Mouse (Mus musculus) liver, embryonic 12.5 days (tissue): ENCODE measurements around the gene Cytl1. TPM values are rescaled to one million over a fixed set of nuclear protein-coding genes. Genes with fewer than 3 reads are reported as not detected.
A peak's percentile ranks its signal among the peaks of the same experiment; 100 is the strongest.

Experiments used
- ATAC-seq: fragments of 200-750 bp; cut with Nextera tagmentation; 2 replicates; pipeline ENCODE4 v1.8.0; 2017; ENCODE audit warnings: moderate number of reproducible peaks, mild to moderate bottlenecking, moderate library complexity
- H3K27ac ChIP-seq: fragments of 300-500 bp; sonication (generic); 2 replicates; pipeline ENCODE4 v1.5.1; 2016; ENCODE audit warnings: mild to moderate bottlenecking
- H3K27me3 ChIP-seq: fragments of 300-500 bp; sonication (generic); replicated peaks from 2 replicates; pipeline ENCODE4 v1.6.1; 2016; ENCODE audit warnings: mild to moderate bottlenecking, moderate library complexity
- H3K36me3 ChIP-seq: fragments of 300-500 bp; sonication (generic); 2 replicates; pipeline ENCODE4 v1.6.1; 2016; ENCODE audit warnings: mild to moderate bottlenecking, moderate library complexity
- H3K4me1 ChIP-seq: fragments of 300-500 bp; sonication (generic); 2 replicates; pipeline ENCODE4 v1.6.1; 2016
- H3K4me2 ChIP-seq: fragments of 300-500 bp; sonication (generic); 2 replicates; pipeline ENCODE4 v1.6.1; 2016; ENCODE audit warnings: mild to moderate bottlenecking, moderate library complexity
- H3K4me3 ChIP-seq: fragments of 300-500 bp; sonication (generic); 2 replicates; pipeline ENCODE4 v1.5.1; 2016; ENCODE audit warnings: mild to moderate bottlenecking, moderate library complexity
- H3K9ac ChIP-seq: fragments of 300-500 bp; sonication (generic); 2 replicates; pipeline ENCODE4 v1.6.1; 2016; ENCODE audit warnings: mild to moderate bottlenecking, moderate library complexity
- H3K9me3 ChIP-seq: fragments of 300-500 bp; sonication (generic); replicated peaks from 2 replicates; pipeline ENCODE4 v1.6.1; 2016; ENCODE audit warnings: mild to moderate bottlenecking, moderate library complexity
- WGBS: fragments of 180-500 bp; shearing (Covaris S2); methylation state at CpG from one replicate; pipeline ENCODE4 v1.1.7; 2016; ENCODE audit not compliant: insufficient replicate concordance; 5-methylcytosine and 5-hydroxymethylcytosine counted together
- polyA plus RNA-seq: library from polyadenylated mRNA; unstranded; fragments of >200 nt; fragmentation: Nextera tagmentation; extraction: Ambion mirVana; gene quantifications from 2 replicates; pipeline ENCODE4 v1.2.1, GENCODE M21; 2016

Gene Cytl1
- not detected in 2 replicates for polyA plus RNA-seq

GRCm38 (mm10) chr5:37735224-37735623, at the start of gene Cytl1:
Gene Cytl1, plus strand, starts transcription at chr5:37735519.
- H3K27ac ChIP-seq, result no peak within 1 kb of the TSS
- H3K27me3 ChIP-seq, result no peaks in the 10 kb centered on the region
- no peak within 1 kb of the TSS for H3K4me2 ChIP-seq
- H3K4me3 ChIP-seq, result no peak within 1 kb of the TSS
- WGBS, result 42% methylated on average over 5 of the region's 5 CpGs
- no peaks in the 10 kb centered on the region for H3K4me1 ChIP-seq
- no peak for ATAC-seq
- no peaks in the 10 kb centered on the region for H3K36me3 ChIP-seq
- H3K9ac ChIP-seq, result no peak within 1 kb of the TSS
- no peaks in the 10 kb centered on the region for H3K9me3 ChIP-seq

- Histone ChIP-seq H3K9ac (no peak overlapping the region), H3K36me3 (no peaks in the 10 kb centered on the region), H3K27ac (no peak overlapping the region), H3K27me3 (no peaks in the 10 kb centered on the region), H3K4me1 (no peaks in the 10 kb centered on the region), H3K4me3 (no peak overlapping the region), H3K4me2 (no peak overlapping the region), H3K9me3 (0 out of 2 replicates have a peak, but pooled peaks cover 5% of the 10 kb centered on the region)
- no peak for ATAC-seq
- 64% methylated on average over 3 of the region's 3 CpGs for WGBS
Observed at GRCm38 (mm10) chr5:37692759-37693158, 42.6 kb upstream of the Cytl1 start.

GRCm38 (mm10) chr5:37695773-37696172, 39.5 kb upstream of the Cytl1 start:
- Histone ChIP-seq H3K4me1 (no peaks in the 10 kb centered on the region), H3K4me3 (no peak overlapping the region), H3K27ac (no peak overlapping the region), H3K4me2 (no peak overlapping the region), H3K27me3 (no peaks in the 10 kb centered on the region), H3K9ac (no peak overlapping the region), H3K9me3 (0 out of 2 replicates have a peak, but pooled peaks cover 5% of the 10 kb centered on the region), H3K36me3 (no peaks in the 10 kb centered on the region)
- no peak for ATAC-seq
- WGBS, result 51% methylated on average over 4 of the region's 4 CpGs

GRCm38 (mm10) chr5:37697286-37697685, 38.0 kb upstream of the Cytl1 start:
- H3K27ac ChIP-seq, result no peak overlapping the region
- H3K36me3 ChIP-seq, result no peaks in the 10 kb centered on the region
- no peak for ATAC-seq
- H3K9ac ChIP-seq, result no peak overlapping the region
- no peak overlapping the region for H3K4me2 ChIP-seq
- H3K27me3 ChIP-seq, result no peaks in the 10 kb centered on the region
- 68% methylated on average over 7 of the region's 7 CpGs for WGBS
- H3K9me3 ChIP-seq, result no peaks in the 10 kb centered on the region
- H3K4me3 ChIP-seq, result no peak overlapping the region
- H3K4me1 ChIP-seq, result no peaks in the 10 kb centered on the region

GRCm38 (mm10) chr5:37699757-37700156, 35.6 kb upstream of the Cytl1 start:
- Histone ChIP-seq H3K36me3 (no peaks in the 10 kb centered on the region), H3K4me3 (no peak overlapping the region), H3K27ac (no peak overlapping the region), H3K9me3 (no peaks in the 10 kb centered on the region), H3K27me3 (no peaks in the 10 kb centered on the region), H3K4me2 (no peak overlapping the region), H3K4me1 (no peaks in the 10 kb centered on the region), H3K9ac (no peak overlapping the region)
- WGBS, result 68% methylated on average over 12 of the region's 12 CpGs
- ATAC-seq, result no peak

GRCm38 (mm10) chr5:37704962-37705361, 30.4 kb upstream of the Cytl1 start:
- ATAC-seq, result no peak
- no peak overlapping the region for H3K4me2 ChIP-seq
- H3K27me3 ChIP-seq, result no peaks in the 10 kb centered on the region
- 0 out of 2 replicates have a peak, but pooled peaks cover 7% of the 10 kb centered on the region for H3K9me3 ChIP-seq
- H3K4me1 ChIP-seq, result no peaks in the 10 kb centered on the region
- H3K9ac ChIP-seq, result no peak overlapping the region
- 52% methylated on average over 2 of the region's 2 CpGs for WGBS
- no peaks in the 10 kb centered on the region for H3K36me3 ChIP-seq
- H3K4me3 ChIP-seq, result no peak overlapping the region
- no peak overlapping the region for H3K27ac ChIP-seq

GRCm38 (mm10) chr5:37708124-37708523, 27.2 kb upstream of the Cytl1 start:
- Histone ChIP-seq H3K4me1 (no peaks in the 10 kb centered on the region), H3K4me3 (no peak overlapping the region), H3K27me3 (no peaks in the 10 kb centered on the region), H3K9me3 (0 out of 2 replicates have a peak, but pooled peaks cover 11% of the 10 kb centered on the region), H3K4me2 (no peak overlapping the region), H3K36me3 (no peaks in the 10 kb centered on the region), H3K27ac (no peak overlapping the region), H3K9ac (no peak overlapping the region)
- no peak for ATAC-seq
- WGBS, result 50% methylated on average over 3 of the region's 3 CpGs

GRCm38 (mm10) chr5:37709257-37709904, 25.9 kb upstream of the Cytl1 start:
- Histone ChIP-seq H3K4me3 (no peak overlapping the region), H3K36me3 (no peaks in the 10 kb centered on the region), H3K9ac (no peak overlapping the region), H3K9me3 (0 out of 2 replicates have a peak, but pooled peaks cover 11% of the 10 kb centered on the region), H3K4me2 (no peak overlapping the region), H3K27me3 (no peaks in the 10 kb centered on the region), H3K27ac (no peak overlapping the region), H3K4me1 (no peaks in the 10 kb centered on the region)
- 56% methylated on average over 5 of the region's 5 CpGs for WGBS
- no peak for ATAC-seq

GRCm38 (mm10) chr5:37716505-37717372, 18.6 kb upstream of the Cytl1 start, which contains the start of gene Stk32b:
Gene Stk32b, minus strand, starts transcription at chr5:37717171.
- Histone ChIP-seq H3K9ac (no peak within 1 kb of the TSS), H3K4me1 (no peaks in the 10 kb centered on the region), H3K27ac (no peak within 1 kb of the TSS), H3K4me3 (peak within 1 kb of the TSS; percentile 26), H3K4me2 (peak within 1 kb of the TSS; percentile 49), H3K9me3 (no peaks in the 10 kb centered on the region), H3K27me3 (peaks cover 49% of the 10 kb centered on the region), H3K36me3 (no peaks in the 10 kb centered on the region)
- 2% methylated on average over 40 of the region's 40 CpGs for WGBS
- ATAC-seq, result no peak

- Histone ChIP-seq H3K27ac (no peak overlapping the region), H3K4me1 (no peaks in the 10 kb centered on the region), H3K4me3 (peak overlapping the region; percentile 26), H3K27me3 (peaks cover 49% of the 10 kb centered on the region), H3K9me3 (no peaks in the 10 kb centered on the region), H3K9ac (no peak overlapping the region), H3K4me2 (peak overlapping the region; percentile 49), H3K36me3 (no peaks in the 10 kb centered on the region)
- ATAC-seq, result no peak
- WGBS, result 3% methylated on average over 14 of the region's 14 CpGs
Observed at GRCm38 (mm10) chr5:37717384-37717963, 17.8 kb upstream of the Cytl1 start.

- no peak overlapping the region for H3K9ac ChIP-seq
- H3K27ac ChIP-seq, result no peak overlapping the region
- H3K36me3 ChIP-seq, result no peaks in the 10 kb centered on the region
- H3K4me2 ChIP-seq, result no peak overlapping the region
- no peaks in the 10 kb centered on the region for H3K4me1 ChIP-seq
- 36% methylated on average over 6 of the region's 6 CpGs for WGBS
- no peak overlapping the region for H3K4me3 ChIP-seq
- H3K9me3 ChIP-seq, result no peaks in the 10 kb centered on the region
- H3K27me3 ChIP-seq, result peaks cover 42% of the 10 kb centered on the region
- no peak for ATAC-seq
Observed at GRCm38 (mm10) chr5:37720670-37721069, 14.6 kb upstream of the Cytl1 start.
